Mouse (Mus musculus): ENCODE results near the gene Lenep. TPM values are rescaled to one million over a fixed set of nuclear protein-coding genes. Genes with fewer than 3 reads are reported as not detected.
A peak's percentile ranks its signal among the peaks of the same experiment; 100 is the strongest.
"Not testable (repeated sequence)": the region's sequence is repeated elsewhere in the genome, so short reads cannot be mapped to it uniquely, and the experiment has no call there.

The Lenep gene
- polyA plus RNA-seq, 1 experiment from 2014 or later: 1.5 TPM

DNA sequence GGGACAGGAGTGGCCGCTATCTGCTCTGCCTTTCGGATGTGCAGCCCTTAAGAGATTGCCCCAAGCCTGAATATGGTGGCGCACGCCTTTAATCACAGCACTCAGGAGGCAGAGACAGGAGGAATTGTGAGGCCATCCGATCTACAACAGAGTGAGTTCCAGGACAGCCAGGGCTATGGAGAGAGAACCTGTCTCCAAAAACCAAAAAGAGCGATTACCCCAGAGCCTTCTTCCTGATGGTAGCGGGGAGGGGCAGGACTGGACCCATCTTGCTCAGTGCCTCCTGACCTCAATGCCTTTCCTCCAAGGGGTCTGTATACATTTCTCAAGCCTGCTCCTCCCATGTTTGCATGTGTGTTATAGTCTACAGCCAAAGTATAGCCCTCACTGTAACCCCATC, 26.4 kb upstream of the Lenep start:
- 88% methylated on average over 7 of the region's 7 CpGs for WGBS
- Histone ChIP-seq H3K36me3 (peaks cover 44% of the 10 kb centered on the region), H3K4me1 (replicated peaks) (peaks cover 16% of the 10 kb centered on the region)
- not testable (repeated sequence) for H3K27ac ChIP-seq; H3K9ac ChIP-seq (replicated peaks); H3K4me2 ChIP-seq (replicated peaks); H3K9me3 ChIP-seq; H3K27me3 ChIP-seq; H3K4me3 ChIP-seq (replicated peaks); ATAC-seq

- H3K9ac ChIP-seq (replicated peaks): no peak overlapping the region
- H3K4me2 ChIP-seq (replicated peaks): no peak overlapping the region
- H3K36me3 ChIP-seq: peaks cover 24% of the 10 kb centered on the region
- peaks cover 27% of the 10 kb centered on the region for H3K4me1 ChIP-seq (replicated peaks)
- H3K27me3 ChIP-seq: no peaks in the 10 kb centered on the region
- ATAC-seq: no peak
- no peaks in the 10 kb centered on the region for H3K9me3 ChIP-seq
- WGBS: 89% methylated on average over 4 of the region's 4 CpGs
- no peak overlapping the region for H3K4me3 ChIP-seq (replicated peaks)
- H3K27ac ChIP-seq: no peak overlapping the region
Measured at GRCm38 (mm10) chr3:89425876-89426275, 23.3 kb upstream of the Lenep start.

- 87% methylated on average over 5 of the region's 5 CpGs for WGBS
- ATAC-seq: no peak
Measured at GRCm38 (mm10) chr3:89425141-89425525, 22.5 kb upstream of the Lenep start.

GRCm38 (mm10) chr3:89424416-89425140, 22.0 kb upstream of the Lenep start:
- H3K9ac ChIP-seq (replicated peaks): no peak overlapping the region
- no peaks in the 10 kb centered on the region for H3K27me3 ChIP-seq
- no peak overlapping the region for H3K27ac ChIP-seq
- peaks cover 34% of the 10 kb centered on the region for H3K4me1 ChIP-seq (replicated peaks)
- no peak for ATAC-seq
- H3K4me3 ChIP-seq (replicated peaks): no peak overlapping the region
- H3K4me2 ChIP-seq (replicated peaks): no peak overlapping the region
- WGBS: 93% methylated on average over 5 of the region's 5 CpGs
- peaks cover 24% of the 10 kb centered on the region for H3K36me3 ChIP-seq
- H3K9me3 ChIP-seq: no peaks in the 10 kb centered on the region

More at GRCm38 (mm10) chr3:89425141-89425525, 22.5 kb upstream of the Lenep start:
- Histone ChIP-seq H3K9ac (replicated peaks) (no peak overlapping the region), H3K4me3 (replicated peaks) (no peak overlapping the region), H3K9me3 (no peaks in the 10 kb centered on the region), H3K27ac (no peak overlapping the region), H3K36me3 (peaks cover 24% of the 10 kb centered on the region), H3K4me1 (replicated peaks) (peaks cover 29% of the 10 kb centered on the region), H3K27me3 (no peaks in the 10 kb centered on the region), H3K4me2 (replicated peaks) (no peak overlapping the region)

GRCm38 (mm10) chr3:89422556-89423205, 20.1 kb upstream of the Lenep start:
- peak overlapping the region; percentile 58 for H3K4me2 ChIP-seq (replicated peaks)
- no peak overlapping the region for H3K9ac ChIP-seq (replicated peaks)
- WGBS: 72% methylated on average over 6 of the region's 6 CpGs
- H3K4me1 ChIP-seq (replicated peaks): peaks cover 42% of the 10 kb centered on the region
- H3K27ac ChIP-seq: no peak overlapping the region
- peaks cover 20% of the 10 kb centered on the region for H3K36me3 ChIP-seq
- H3K9me3 ChIP-seq: no peaks in the 10 kb centered on the region
- H3K27me3 ChIP-seq: no peaks in the 10 kb centered on the region
- no peak for ATAC-seq
- no peak overlapping the region for H3K4me3 ChIP-seq (replicated peaks)

GRCm38 (mm10) chr3:89421810-89422473, 19.3 kb upstream of the Lenep start:
- peak overlapping the region; percentile 36 for H3K4me3 ChIP-seq (replicated peaks)
- H3K4me2 ChIP-seq (replicated peaks): peak overlapping the region; percentile 58
- no peak for ATAC-seq
- no peaks in the 10 kb centered on the region for H3K27me3 ChIP-seq
- H3K4me1 ChIP-seq (replicated peaks): peaks cover 49% of the 10 kb centered on the region
- 4% methylated on average over 22 of the region's 22 CpGs for WGBS
- H3K9me3 ChIP-seq: no peaks in the 10 kb centered on the region
- H3K9ac ChIP-seq (replicated peaks): peak overlapping the region; percentile 72
- H3K36me3 ChIP-seq: peaks cover 14% of the 10 kb centered on the region
- no peak overlapping the region for H3K27ac ChIP-seq

DNA sequence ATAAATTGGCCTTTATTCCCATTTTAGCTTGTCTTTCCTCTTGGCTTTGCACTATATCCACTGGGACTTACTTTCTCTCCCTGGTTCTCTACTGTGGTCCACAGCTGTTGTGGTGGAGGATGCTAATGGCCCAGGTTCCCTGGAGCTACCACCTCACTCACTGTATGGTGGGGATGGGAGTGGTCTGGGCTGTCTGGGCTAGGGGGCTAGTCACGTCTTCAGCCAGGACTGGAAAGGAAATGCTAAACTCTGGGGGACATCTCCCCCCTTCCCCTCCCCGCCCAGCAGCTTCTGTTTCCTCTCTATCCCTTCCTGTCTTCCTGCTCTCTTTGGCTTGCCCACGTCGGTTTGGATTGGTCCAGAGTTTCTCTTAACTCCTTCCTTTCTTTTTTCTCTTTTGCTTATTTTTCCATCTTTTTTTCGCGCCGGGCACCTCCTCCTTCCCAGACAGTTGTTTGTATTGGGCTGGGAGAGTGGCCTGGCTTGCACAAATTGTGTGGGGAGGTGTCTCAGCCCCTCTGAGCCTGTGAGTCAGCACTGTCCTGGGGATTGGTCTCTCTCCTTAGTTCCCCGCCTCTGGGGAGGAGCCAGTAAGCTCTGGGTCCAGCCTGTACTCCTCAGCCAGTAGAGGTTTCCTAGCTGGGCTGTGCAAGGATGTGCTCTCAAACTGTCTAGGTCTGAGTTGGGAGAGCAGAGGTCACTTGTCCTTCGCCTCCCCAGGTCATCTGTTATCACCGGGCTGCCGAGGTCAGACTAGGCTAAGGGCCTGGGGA, 18.6 kb upstream of the Lenep start:
- Histone ChIP-seq H3K9ac (replicated peaks) (peak overlapping the region; percentile 72), H3K36me3 (peaks cover 9% of the 10 kb centered on the region; the same call in 1 of the 2 replicates), H3K4me1 (replicated peaks) (peaks cover 57% of the 10 kb centered on the region), H3K27me3 (no peaks in the 10 kb centered on the region), H3K4me3 (replicated peaks) (peak overlapping the region; percentile 36), H3K4me2 (replicated peaks) (peak overlapping the region; percentile 58), H3K9me3 (no peaks in the 10 kb centered on the region), H3K27ac (no peak overlapping the region)
- WGBS: 4% methylated on average over 11 of the region's 11 CpGs
- peak; percentile 37 for ATAC-seq

DNA sequence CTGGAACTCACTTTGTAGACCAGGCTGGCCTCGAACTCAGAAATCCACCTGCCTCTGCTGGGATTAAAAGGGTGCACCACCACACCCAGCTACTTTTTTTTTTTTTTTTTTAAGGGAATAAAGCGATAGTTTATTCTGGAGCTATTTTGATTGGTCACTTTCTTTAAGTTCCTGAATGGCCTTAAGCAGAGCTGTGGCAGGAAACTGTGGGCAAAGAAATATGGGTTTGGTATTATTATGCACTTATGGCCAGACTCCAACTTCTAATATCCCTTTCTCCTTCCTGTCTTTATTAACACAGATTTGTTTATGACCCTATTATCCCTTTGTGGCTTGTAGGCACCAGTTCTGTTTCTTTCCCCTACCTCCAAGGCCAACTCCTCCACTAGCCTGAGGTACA, 17.8 kb upstream of the Lenep start:
- WGBS: 64% methylated on average over 2 of the region's 2 CpGs
- H3K27ac ChIP-seq: no peak overlapping the region

DNA sequence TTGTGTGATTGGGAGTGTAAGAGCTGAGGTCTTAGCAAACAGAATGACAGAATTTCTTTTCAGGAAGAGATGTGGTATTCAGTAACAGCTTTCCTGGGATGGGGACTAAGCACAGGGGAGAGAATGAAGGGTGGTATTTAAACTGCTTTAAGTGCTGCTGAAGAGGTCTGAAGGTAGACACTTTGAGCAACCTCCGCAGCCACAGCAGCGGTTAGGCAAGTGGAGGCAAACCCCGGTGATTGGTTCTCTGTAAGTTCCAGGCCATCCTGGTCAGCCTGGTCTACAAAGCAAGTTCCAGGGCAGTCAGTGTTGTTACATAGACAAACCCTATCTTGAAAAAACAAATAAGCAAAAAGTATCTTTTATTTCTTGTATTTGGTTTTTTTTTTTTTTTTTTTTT, 17.4 kb upstream of the Lenep start:
- H3K27ac ChIP-seq: peak overlapping the region; percentile 76
- H3K9me3 ChIP-seq: no peaks in the 10 kb centered on the region
- 40% methylated on average over 3 of the region's 3 CpGs for WGBS
- H3K4me2 ChIP-seq (replicated peaks): peak overlapping the region; percentile 88
- H3K9ac ChIP-seq (replicated peaks): peak overlapping the region; percentile 69
- no peak for ATAC-seq
- peaks cover 58% of the 10 kb centered on the region for H3K4me1 ChIP-seq (replicated peaks)
- H3K4me3 ChIP-seq (replicated peaks): peak overlapping the region; percentile 57
- H3K36me3 ChIP-seq: peaks cover 16% of the 10 kb centered on the region
- H3K27me3 ChIP-seq: no peaks in the 10 kb centered on the region

More for the DNA sequence above, 17.8 kb upstream of the Lenep start:
- Histone ChIP-seq H3K36me3 (peaks cover 13% of the 10 kb centered on the region), H3K4me1 (replicated peaks) (peaks cover 58% of the 10 kb centered on the region), H3K4me2 (replicated peaks) (peak overlapping the region; percentile 58), H3K9ac (replicated peaks) (no peak overlapping the region), H3K9me3 (no peaks in the 10 kb centered on the region), H3K4me3 (replicated peaks) (no peak overlapping the region), H3K27me3 (no peaks in the 10 kb centered on the region)
- no peak for ATAC-seq

- H3K4me3 ChIP-seq (replicated peaks): peak overlapping the region; percentile 57
- 5% methylated on average over 9 of the region's 9 CpGs for WGBS
- H3K4me1 ChIP-seq (replicated peaks): peaks cover 58% of the 10 kb centered on the region
- ATAC-seq: no peak
- no peaks in the 10 kb centered on the region for H3K27me3 ChIP-seq
- peak overlapping the region; percentile 88 for H3K4me2 ChIP-seq (replicated peaks)
- peak overlapping the region; percentile 69 for H3K9ac ChIP-seq (replicated peaks)
- no peaks in the 10 kb centered on the region for H3K9me3 ChIP-seq
- H3K27ac ChIP-seq: peak overlapping the region; percentile 76
- peaks cover 16% of the 10 kb centered on the region for H3K36me3 ChIP-seq
Measured at GRCm38 (mm10) chr3:89419571-89419970, 17.0 kb upstream of the Lenep start.

DNA sequence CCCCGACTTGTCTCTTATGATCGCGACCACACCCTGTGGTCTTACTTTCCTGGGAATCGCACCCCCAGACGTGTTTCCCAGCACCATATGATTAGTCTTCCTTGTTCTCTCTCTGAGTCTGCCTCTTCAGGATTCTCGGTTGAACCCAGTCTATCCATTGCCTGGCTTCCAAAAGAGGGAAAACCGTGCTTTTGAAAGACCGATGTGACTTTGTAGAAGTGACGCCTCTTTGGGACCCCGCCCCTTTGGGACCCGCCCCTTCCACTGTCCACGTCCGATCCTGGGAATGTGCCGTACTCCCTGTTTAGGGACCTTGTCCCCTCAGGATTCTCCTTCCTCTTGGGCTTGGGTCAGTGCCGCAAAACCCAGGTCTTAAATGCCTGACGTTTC, 16.3 kb upstream of the Lenep start:
- Histone ChIP-seq H3K4me2 (replicated peaks) (peak overlapping the region; percentile 88), H3K27me3 (no peaks in the 10 kb centered on the region), H3K9ac (replicated peaks) (peak overlapping the region; percentile 69), H3K4me3 (replicated peaks) (peak overlapping the region; percentile 57), H3K36me3 (peaks cover 23% of the 10 kb centered on the region), H3K4me1 (replicated peaks) (peaks cover 58% of the 10 kb centered on the region), H3K9me3 (no peaks in the 10 kb centered on the region), H3K27ac (peak overlapping the region; percentile 76)
- 0% methylated on average over 16 of the region's 16 CpGs for WGBS
- peak; percentile 18 for ATAC-seq
